Mouse (Mus musculus) lung, adult 2 months (tissue): ENCODE data around the gene Gtf2i.

Source experiments
- CTCF ChIP-seq: fragments of 200-500 bp; IDR thresholded peaks from 2 replicates; pipeline ENCODE4 v1.5.1; 2011; ENCODE audit warnings: mild to moderate bottlenecking, low read length, control low read depth; ENCODE audit not compliant: insufficient read depth
- POLR2A ChIP-seq: fragments of 200-500 bp; IDR thresholded peaks from 2 replicates; pipeline ENCODE4 v1.6.1; 2011; ENCODE audit warnings: low read depth, mild to moderate bottlenecking, control low read depth, low read length, borderline replicate concordance; ENCODE audit errors: extremely low read depth

- TF ChIP-seq CTCF (no peak), POLR2A (peak; percentile 10; the same call in 1 of the 2 replicates)
These were observed 70.7 kb downstream of the Gtf2i start for GRCm38 (mm10) chr5:134243661-134244436.
